Mouse (Mus musculus): ENCODE data around the gene Ccdc170. TPM values are rescaled to one million over a fixed set of nuclear protein-coding genes. Genes with fewer than 3 reads are reported as not detected.

Gene Ccdc170
- polyA plus RNA-seq, 1 experiment = not detected

DNA sequence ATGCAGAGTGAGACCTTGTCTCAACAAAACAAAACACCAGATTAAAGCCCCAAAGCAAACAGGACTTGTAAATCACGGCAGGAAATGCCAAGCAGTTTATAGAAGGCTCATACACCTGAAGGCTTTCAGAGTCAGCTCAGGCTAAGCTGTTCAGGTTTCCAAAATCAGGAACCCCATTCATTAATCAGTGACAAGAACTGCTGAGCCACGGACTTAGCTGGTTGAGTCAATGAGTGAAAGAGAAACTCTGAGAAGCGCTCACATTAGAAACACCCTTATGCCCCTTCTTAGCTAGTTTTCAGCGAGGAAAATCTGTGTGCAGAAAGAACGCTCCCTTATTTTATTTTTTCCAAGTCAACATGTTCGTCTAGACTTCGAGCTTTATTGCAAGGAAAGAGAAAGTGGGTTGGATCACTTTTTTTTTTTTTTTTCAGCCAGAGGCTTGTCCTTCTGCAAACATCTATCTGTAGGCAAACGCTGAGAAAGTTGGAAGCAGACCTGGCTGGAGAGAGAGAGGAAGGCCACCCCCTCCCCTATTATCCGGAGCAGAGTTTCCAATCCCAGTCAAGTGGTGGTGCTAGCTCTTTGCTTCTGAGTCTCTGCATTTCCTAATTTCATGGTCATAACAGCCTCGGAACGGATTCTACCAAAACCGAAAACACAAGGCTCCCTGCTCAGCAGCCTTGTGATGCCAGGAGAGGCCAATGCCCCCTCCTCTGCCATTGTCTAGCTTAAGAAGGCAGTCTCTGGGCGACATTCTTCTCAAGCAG is 129.3 kb downstream of the Ccdc170 start, which contains the start of gene Esr1:
Esr1 (plus strand) TSS at position 208 of the 770 bp plus-strand sequence.
- no peak for TF ChIP-seq GATA1 (IDR thresholded peaks at IDR 0.05; ENCODE audit: low read length)

Other genes with a start within 250 kb of the Ccdc170 start
- not detected in 2 replicates for gene Akap12, start 216.1 kb upstream of the Ccdc170 start, polyA plus RNA-seq (2012)
- 6.9 and 8.6 TPM in 2 replicates for gene Zbtb2, start 94.4 kb upstream of the Ccdc170 start, polyA plus RNA-seq (2012)
- gene Rmnd1, start 50.1 kb upstream of the Ccdc170 start, polyA plus RNA-seq (2012) = 2.8 and 13.9 TPM in 2 replicates
- gene Armt1, start 50.0 kb upstream of the Ccdc170 start, polyA plus RNA-seq (2012) = 6.3 and 9.4 TPM in 2 replicates
- not detected in 2 replicates for gene Esr1, start 129.1 kb downstream of the Ccdc170 start, polyA plus RNA-seq (2012)

Data from G1E-ER4 (cell line).